Mouse (Mus musculus): Measurements from ENCODE around the gene 1810009A15Rik. TPM values are rescaled to one million over a fixed set of nuclear protein-coding genes. Genes with fewer than 3 reads are reported as not detected.
A peak's percentile ranks its signal among the peaks of the same experiment; 100 is the strongest.
"Not testable (repeated sequence)": the region's sequence is repeated elsewhere in the genome, so short reads cannot be mapped to it uniquely, and the experiment has no call there.

1810009A15Rik gene
- polyA plus RNA-seq, 1 experiment: 11.5 TPM

DNA sequence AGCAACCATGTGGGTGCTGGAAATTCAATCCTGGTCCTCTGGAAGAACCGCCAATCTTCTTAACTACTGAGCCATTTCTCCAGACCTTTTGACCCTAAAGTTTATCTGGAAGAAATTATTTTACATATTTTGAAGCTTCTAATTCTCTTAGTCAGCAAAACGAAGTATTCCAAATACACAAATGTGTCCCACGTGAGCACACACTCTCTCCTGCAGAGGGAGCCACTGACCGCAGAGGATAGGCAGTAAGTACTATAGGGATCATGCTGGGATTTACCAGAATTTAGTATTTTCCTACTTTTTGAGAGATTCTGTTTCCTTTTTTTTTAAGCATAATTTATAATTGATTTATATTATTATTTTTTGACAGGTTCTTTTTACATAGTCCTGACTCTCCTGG is 31.0 kb upstream of the 1810009A15Rik start:
- H3K27me3 ChIP-seq (ENCODE audit: control insufficient read depth, insufficient read depth, low read length): no peaks in the 10 kb centered on the region
- TF ChIP-seq POLR2A (IDR thresholded peaks at IDR 0.05; ENCODE audit: low read depth, low read length): no peak
- TF ChIP-seq CTCF (IDR thresholded peaks at IDR 0.05; ENCODE audit: extremely low read depth, insufficient read depth, insufficient read length, insufficient replicate concordance): peak; percentile 43; the same call in 1 of the 2 replicates
- no peaks in the 10 kb centered on the region for H3K36me3 ChIP-seq (ENCODE audit: control insufficient read depth, insufficient read depth, low read length)
- H3K27ac ChIP-seq (ENCODE audit: insufficient read depth, low read length): no peak overlapping the region
- no peak overlapping the region for H3K4me3 ChIP-seq (ENCODE audit: extremely low read depth, insufficient read depth, insufficient read length)
- no peaks in the 10 kb centered on the region for H3K4me1 ChIP-seq (ENCODE audit: control insufficient read depth, insufficient read depth, insufficient read length)
- peak in 1 of 2 experiments; percentile 37 for DNase-seq (ENCODE audit: low read depth in 1 of 2, low spot score in 2 of 2)
- 40% methylated on average over 4 of the region's 4 CpGs for WGBS

DNA sequence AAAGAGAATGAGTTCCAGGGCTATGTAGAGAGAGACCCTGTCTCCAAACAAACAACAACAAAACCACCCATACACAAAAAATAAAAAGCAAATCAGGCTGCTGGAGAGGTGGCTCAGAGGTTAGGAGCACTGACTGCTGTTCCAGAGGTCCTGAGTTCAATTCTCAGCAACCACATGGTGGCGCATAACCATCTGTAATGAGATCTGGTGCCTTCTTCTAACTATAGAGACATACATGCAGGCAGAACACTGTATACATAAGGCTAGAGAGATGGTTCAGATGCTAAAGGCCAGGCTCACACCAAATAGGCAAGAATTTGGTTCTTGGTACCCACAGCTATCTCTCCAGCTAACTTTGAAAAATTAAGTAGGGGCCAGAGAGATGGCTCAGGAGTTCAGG is 29.6 kb upstream of the 1810009A15Rik start:
- Histone ChIP-seq H3K27me3 (ENCODE audit: control insufficient read depth, insufficient read depth, low read length) (no peaks in the 10 kb centered on the region), H3K4me1 (ENCODE audit: control insufficient read depth, insufficient read depth, insufficient read length) (no peaks in the 10 kb centered on the region), H3K4me3 (ENCODE audit: extremely low read depth, insufficient read depth, insufficient read length) (no peak overlapping the region), H3K27ac (ENCODE audit: insufficient read depth, low read length) (no peak overlapping the region), H3K36me3 (ENCODE audit: control insufficient read depth, insufficient read depth, low read length) (no peaks in the 10 kb centered on the region)
- WGBS: 27% methylated on average over 1 of the region's 1 CpGs
- TF ChIP-seq CTCF (IDR thresholded peaks at IDR 0.05; ENCODE audit: extremely low read depth, insufficient read depth, insufficient read length, insufficient replicate concordance) (0 out of 2 replicates have a peak, but pooled peaks have one; percentile 6), POLR2A (IDR thresholded peaks at IDR 0.05; ENCODE audit: low read depth, low read length) (no peak)
- DNase-seq (ENCODE audit: low read depth in 1 of 2, low spot score in 2 of 2): peak in 1 of 2 experiments; percentile 54

DNA sequence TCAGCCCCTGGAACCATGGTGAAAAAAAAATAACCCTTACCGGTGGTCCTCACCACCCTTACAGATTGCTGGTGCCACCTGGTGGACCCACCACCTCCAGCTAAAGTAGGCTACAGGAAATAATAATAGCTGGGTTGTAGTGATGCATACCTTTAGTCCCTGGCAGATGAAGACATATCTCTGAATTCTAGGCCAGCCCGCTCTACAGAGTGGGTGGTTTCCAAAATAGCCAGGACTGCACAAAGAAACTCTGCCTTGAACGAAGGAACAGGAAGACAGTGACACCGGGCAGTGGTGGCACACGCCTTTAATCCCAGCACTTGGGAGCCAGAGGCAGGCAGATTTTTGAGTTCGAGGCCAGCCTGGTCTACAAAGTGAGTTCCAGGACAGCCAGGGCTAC is 24.4 kb upstream of the 1810009A15Rik start:
- Histone ChIP-seq H3K27ac (ENCODE audit: insufficient read depth, low read length) (no peak overlapping the region), H3K27me3 (ENCODE audit: control insufficient read depth, insufficient read depth, low read length) (no peaks in the 10 kb centered on the region), H3K4me3 (ENCODE audit: extremely low read depth, insufficient read depth, insufficient read length) (no peak overlapping the region), H3K4me1 (ENCODE audit: control insufficient read depth, insufficient read depth, insufficient read length) (no peaks in the 10 kb centered on the region), H3K36me3 (ENCODE audit: control insufficient read depth, insufficient read depth, low read length) (no peaks in the 10 kb centered on the region)
- TF ChIP-seq CTCF (IDR thresholded peaks at IDR 0.05; ENCODE audit: extremely low read depth, insufficient read depth, insufficient read length, insufficient replicate concordance): no peak
- no peak for TF ChIP-seq POLR2A (IDR thresholded peaks at IDR 0.05; ENCODE audit: low read depth, low read length)
- 85% methylated on average over 6 of the region's 6 CpGs for WGBS
- DNase-seq (ENCODE audit: low read depth in 1 of 2, low spot score in 2 of 2): no peak

DNA sequence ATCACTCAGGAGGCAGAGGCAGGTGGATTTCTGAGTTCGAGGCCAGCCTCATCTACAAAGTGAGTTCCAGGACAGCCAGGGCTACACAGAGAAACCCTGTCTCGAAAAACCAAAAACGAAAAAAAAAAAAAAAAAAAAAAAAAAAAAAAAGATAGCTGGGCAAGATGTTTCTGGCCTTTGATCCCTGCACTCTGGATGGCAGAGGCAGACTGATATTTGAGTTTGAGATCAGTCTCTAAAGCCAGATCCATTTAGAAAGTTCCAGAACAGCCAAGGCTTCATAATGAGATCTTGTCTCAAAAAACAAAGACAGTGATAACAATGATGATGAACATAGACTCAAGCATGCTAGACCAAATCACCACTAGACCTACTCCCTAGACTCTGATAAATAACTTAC is 18.3 kb upstream of the 1810009A15Rik start:
- H3K27ac ChIP-seq (ENCODE audit: insufficient read depth, low read length); H3K4me1 ChIP-seq (ENCODE audit: control insufficient read depth, insufficient read depth, insufficient read length): not testable (repeated sequence)

DNA sequence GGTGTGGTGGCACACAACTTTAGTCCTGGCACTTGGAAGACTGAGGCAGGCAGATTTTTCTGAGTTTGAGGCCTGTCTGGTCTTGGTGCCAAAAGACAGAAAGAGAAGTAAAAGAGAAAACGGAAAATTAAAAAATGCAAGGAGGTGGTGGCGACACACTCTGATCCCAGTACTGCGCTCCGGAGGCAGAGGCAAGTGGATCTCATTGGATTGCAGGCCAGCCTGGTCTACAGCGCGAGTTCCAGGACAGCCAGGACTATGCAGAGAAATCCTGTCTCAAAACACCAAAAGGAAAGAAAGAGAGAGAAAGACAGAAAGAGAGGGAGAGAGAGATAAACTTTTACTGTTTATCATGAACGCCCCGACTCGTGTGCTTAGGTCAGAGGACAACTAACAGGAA is 17.8 kb upstream of the 1810009A15Rik start:
- H3K4me1 ChIP-seq (ENCODE audit: control insufficient read depth, insufficient read depth, insufficient read length): peaks cover 3% of the 10 kb centered on the region; the same call in 1 of the 2 replicates
- peaks cover 17% of the 10 kb centered on the region for H3K36me3 ChIP-seq (ENCODE audit: control insufficient read depth, insufficient read depth, low read length)
- H3K27ac ChIP-seq (ENCODE audit: insufficient read depth, low read length): peak overlapping the region; percentile 55
- peak overlapping the region; percentile 78 for H3K4me3 ChIP-seq (ENCODE audit: extremely low read depth, insufficient read depth, insufficient read length)
- WGBS: 21% methylated on average over 9 of the region's 9 CpGs
- H3K27me3 ChIP-seq (ENCODE audit: control insufficient read depth, insufficient read depth, low read length): no peaks in the 10 kb centered on the region
- DNase-seq (ENCODE audit: low read depth in 1 of 2, low spot score in 2 of 2): no peak
- TF ChIP-seq POLR2A (IDR thresholded peaks at IDR 0.05; ENCODE audit: low read depth, low read length): no peak

More for the DNA sequence above, 18.3 kb upstream of the 1810009A15Rik start:
- peaks cover 15% of the 10 kb centered on the region for H3K36me3 ChIP-seq (ENCODE audit: control insufficient read depth, insufficient read depth, low read length)
- WGBS: 67% methylated on average over 3 of the region's 3 CpGs
- H3K27me3 ChIP-seq (ENCODE audit: control insufficient read depth, insufficient read depth, low read length); DNase-seq (ENCODE audit: low read depth in 1 of 2, low spot score in 2 of 2); H3K4me3 ChIP-seq (ENCODE audit: extremely low read depth, insufficient read depth, insufficient read length): not testable (repeated sequence)

DNA sequence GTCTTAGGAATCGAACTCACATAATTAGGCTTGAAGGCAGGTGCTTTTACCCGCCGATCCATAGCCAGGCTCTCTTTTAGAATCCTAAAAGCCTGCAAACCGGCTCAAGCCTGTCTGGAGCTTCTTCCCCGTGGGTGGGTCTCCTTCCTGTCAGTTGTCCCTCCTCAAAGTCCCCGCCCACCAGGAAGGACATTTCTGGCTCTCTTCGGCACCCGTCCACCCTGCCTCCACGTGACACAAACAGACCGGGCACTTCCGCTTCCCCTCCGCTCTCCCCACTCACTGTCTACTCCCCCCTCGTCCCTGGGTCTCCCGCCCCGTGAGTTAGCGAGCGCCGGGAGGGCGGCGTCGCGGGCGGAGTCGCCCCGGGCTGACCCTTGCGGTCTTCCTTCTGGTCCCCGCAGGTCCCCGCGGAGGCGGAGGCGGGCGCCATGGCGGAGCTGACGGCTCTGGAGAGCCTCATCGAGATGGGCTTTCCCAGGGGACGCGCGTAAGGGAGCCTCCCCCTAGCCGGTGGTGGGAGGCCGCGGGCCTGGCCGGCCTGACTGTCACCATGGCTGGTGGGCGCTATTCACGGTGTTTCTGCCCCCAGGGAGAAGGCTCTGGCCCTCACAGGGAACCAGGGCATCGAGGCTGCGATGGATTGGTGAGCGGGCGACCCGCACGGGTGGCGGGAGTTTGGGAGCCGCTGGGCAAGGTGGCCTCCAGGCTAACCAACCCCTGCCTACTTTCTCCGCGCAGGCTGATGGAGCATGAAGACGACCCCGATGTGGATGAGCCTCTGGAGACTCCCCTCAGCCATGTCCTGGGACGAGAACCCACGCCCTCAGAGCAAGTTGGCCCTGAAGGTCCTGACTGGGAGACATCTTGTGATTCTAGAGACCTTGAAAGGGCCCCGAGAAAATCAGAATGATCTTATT is 17.1 kb upstream of the 1810009A15Rik start, which contains the start of gene Ubxn1:
TSS of gene Ubxn1 (plus strand) at position 230 of the 920 bp plus-strand sequence.
- H3K36me3 ChIP-seq (ENCODE audit: control insufficient read depth, insufficient read depth, low read length): peaks cover 17% of the 10 kb centered on the region
- WGBS: 1% methylated on average over 57 of the region's 59 CpGs
- peaks cover 3% of the 10 kb centered on the region; the same call in 1 of the 2 replicates for H3K4me1 ChIP-seq (ENCODE audit: control insufficient read depth, insufficient read depth, insufficient read length)
- H3K4me3 ChIP-seq (ENCODE audit: extremely low read depth, insufficient read depth, insufficient read length): peak within 1 kb of the TSS; percentile 78
- H3K27me3 ChIP-seq (ENCODE audit: control insufficient read depth, insufficient read depth, low read length): no peaks in the 10 kb centered on the region
- H3K27ac ChIP-seq (ENCODE audit: insufficient read depth, low read length): peak within 1 kb of the TSS; percentile 73
- DNase-seq (ENCODE audit: low read depth in 1 of 2, low spot score in 2 of 2): peak; percentile 87 to 96
- TF ChIP-seq CTCF (IDR thresholded peaks at IDR 0.05; ENCODE audit: extremely low read depth, insufficient read depth, insufficient read length, insufficient replicate concordance): no peak
- no peak; the same call in none of the 2 replicates for TF ChIP-seq POLR2A (IDR thresholded peaks at IDR 0.05; ENCODE audit: low read depth, low read length)
